Mouse (Mus musculus): ENCODE results near the gene Pdyn. TPM values are rescaled to one million over a fixed set of nuclear protein-coding genes. Genes with fewer than 3 reads are reported as not detected.

The Pdyn gene
- polyA plus RNA-seq, 1 experiment from 2014 or later: 0.14 TPM

- no peak for ATAC-seq (ENCODE audit: insufficient read depth, low FRiP score)
- H3K4me1 ChIP-seq (ENCODE audit: control insufficient read depth, insufficient read depth, low read length): no peaks in the 10 kb centered on the region
- H3K9ac ChIP-seq (ENCODE audit: low read length): no peak overlapping the region
- no peaks in the 10 kb centered on the region for H3K27me3 ChIP-seq (ENCODE audit: control insufficient read depth, insufficient read depth, low read length)
- no peaks in the 10 kb centered on the region for H3K9me3 ChIP-seq (replicated peaks; ENCODE audit: control insufficient read depth, low read length)
- no peak overlapping the region for H3K4me2 ChIP-seq (ENCODE audit: low read depth, low read length)
- no peaks in the 10 kb centered on the region for H3K36me3 ChIP-seq (ENCODE audit: control insufficient read depth, insufficient read depth, low read length)
- 64% methylated on average over 4 of the region's 4 CpGs for WGBS
- H3K4me3 ChIP-seq (replicated peaks; ENCODE audit: low read length): no peak overlapping the region
- H3K27ac ChIP-seq (ENCODE audit: low read length): no peak overlapping the region
These were observed 27.7 kb downstream of the Pdyn start for GRCm38 (mm10) chr2:129671911-129672310.

GRCm38 (mm10) chr2:129662484-129662883 is 37.2 kb downstream of the Pdyn start:
- Histone ChIP-seq H3K4me2 (ENCODE audit: low read depth, low read length) (no peak overlapping the region), H3K4me1 (ENCODE audit: control insufficient read depth, insufficient read depth, low read length) (no peaks in the 10 kb centered on the region), H3K4me3 (replicated peaks; ENCODE audit: low read length) (no peak overlapping the region), H3K27ac (ENCODE audit: low read length) (no peak overlapping the region), H3K9me3 (replicated peaks; ENCODE audit: control insufficient read depth, low read length) (no peaks in the 10 kb centered on the region), H3K9ac (ENCODE audit: low read length) (no peak overlapping the region), H3K27me3 (ENCODE audit: control insufficient read depth, insufficient read depth, low read length) (no peaks in the 10 kb centered on the region), H3K36me3 (ENCODE audit: control insufficient read depth, insufficient read depth, low read length) (no peaks in the 10 kb centered on the region)
- no peak for ATAC-seq (ENCODE audit: insufficient read depth, low FRiP score)
- WGBS: 69% methylated on average over 4 of the region's 4 CpGs

- H3K4me2 ChIP-seq (ENCODE audit: low read depth, low read length): no peak overlapping the region
- no peak overlapping the region for H3K9ac ChIP-seq (ENCODE audit: low read length)
- H3K36me3 ChIP-seq (ENCODE audit: control insufficient read depth, insufficient read depth, low read length): no peaks in the 10 kb centered on the region
- H3K9me3 ChIP-seq (replicated peaks; ENCODE audit: control insufficient read depth, low read length): no peaks in the 10 kb centered on the region
- H3K4me3 ChIP-seq (replicated peaks; ENCODE audit: low read length): no peak overlapping the region
- WGBS: 57% methylated on average over 6 of the region's 6 CpGs
- no peak overlapping the region for H3K27ac ChIP-seq (ENCODE audit: low read length)
- no peaks in the 10 kb centered on the region for H3K27me3 ChIP-seq (ENCODE audit: control insufficient read depth, insufficient read depth, low read length)
- no peak for ATAC-seq (ENCODE audit: insufficient read depth, low FRiP score)
- H3K4me1 ChIP-seq (ENCODE audit: control insufficient read depth, insufficient read depth, low read length): no peaks in the 10 kb centered on the region
These were observed 39.6 kb downstream of the Pdyn start for GRCm38 (mm10) chr2:129660020-129660419.

- WGBS: 86% methylated on average over 4 of the region's 4 CpGs
- H3K4me1 ChIP-seq (ENCODE audit: control insufficient read depth, insufficient read depth, low read length): no peaks in the 10 kb centered on the region
- no peaks in the 10 kb centered on the region for H3K27me3 ChIP-seq (ENCODE audit: control insufficient read depth, insufficient read depth, low read length)
- H3K4me2 ChIP-seq (ENCODE audit: low read depth, low read length): no peak overlapping the region
- no peak overlapping the region for H3K9ac ChIP-seq (ENCODE audit: low read length)
- H3K36me3 ChIP-seq (ENCODE audit: control insufficient read depth, insufficient read depth, low read length): no peaks in the 10 kb centered on the region
- no peak for ATAC-seq (ENCODE audit: insufficient read depth, low FRiP score)
- no peaks in the 10 kb centered on the region for H3K9me3 ChIP-seq (replicated peaks; ENCODE audit: control insufficient read depth, low read length)
- H3K27ac ChIP-seq (ENCODE audit: low read length): no peak overlapping the region
- H3K4me3 ChIP-seq (replicated peaks; ENCODE audit: low read length): no peak overlapping the region
These were observed 40.8 kb downstream of the Pdyn start for GRCm38 (mm10) chr2:129658796-129659195.

GRCm38 (mm10) chr2:129655033-129655432 is 44.6 kb downstream of the Pdyn start:
- H3K4me2 ChIP-seq (ENCODE audit: low read depth, low read length): no peak overlapping the region
- H3K27ac ChIP-seq (ENCODE audit: low read length): no peak overlapping the region
- no peak overlapping the region for H3K9ac ChIP-seq (ENCODE audit: low read length)
- no peaks in the 10 kb centered on the region for H3K36me3 ChIP-seq (ENCODE audit: control insufficient read depth, insufficient read depth, low read length)
- H3K27me3 ChIP-seq (ENCODE audit: control insufficient read depth, insufficient read depth, low read length): no peaks in the 10 kb centered on the region
- ATAC-seq (ENCODE audit: insufficient read depth, low FRiP score): no peak
- H3K4me1 ChIP-seq (ENCODE audit: control insufficient read depth, insufficient read depth, low read length): no peaks in the 10 kb centered on the region
- H3K9me3 ChIP-seq (replicated peaks; ENCODE audit: control insufficient read depth, low read length): no peaks in the 10 kb centered on the region
- no peak overlapping the region for H3K4me3 ChIP-seq (replicated peaks; ENCODE audit: low read length)
- WGBS: 91% methylated on average over 4 of the region's 4 CpGs

GRCm38 (mm10) chr2:129654233-129654950 is 45.3 kb downstream of the Pdyn start:
- no peak overlapping the region for H3K9ac ChIP-seq (ENCODE audit: low read length)
- H3K27ac ChIP-seq (ENCODE audit: low read length): no peak overlapping the region
- H3K4me3 ChIP-seq (replicated peaks; ENCODE audit: low read length): no peak overlapping the region
- H3K27me3 ChIP-seq (ENCODE audit: control insufficient read depth, insufficient read depth, low read length): no peaks in the 10 kb centered on the region
- H3K36me3 ChIP-seq (ENCODE audit: control insufficient read depth, insufficient read depth, low read length): no peaks in the 10 kb centered on the region
- no peaks in the 10 kb centered on the region for H3K4me1 ChIP-seq (ENCODE audit: control insufficient read depth, insufficient read depth, low read length)
- no peak overlapping the region for H3K4me2 ChIP-seq (ENCODE audit: low read depth, low read length)
- no peaks in the 10 kb centered on the region for H3K9me3 ChIP-seq (replicated peaks; ENCODE audit: control insufficient read depth, low read length)
- ATAC-seq (ENCODE audit: insufficient read depth, low FRiP score): no peak
- WGBS: 91% methylated on average over 4 of the region's 4 CpGs

- Histone ChIP-seq H3K9me3 (replicated peaks; ENCODE audit: control insufficient read depth, low read length) (no peaks in the 10 kb centered on the region), H3K27me3 (ENCODE audit: control insufficient read depth, insufficient read depth, low read length) (no peaks in the 10 kb centered on the region), H3K27ac (ENCODE audit: low read length) (no peak overlapping the region), H3K4me2 (ENCODE audit: low read depth, low read length) (no peak overlapping the region), H3K9ac (ENCODE audit: low read length) (no peak overlapping the region), H3K4me1 (ENCODE audit: control insufficient read depth, insufficient read depth, low read length) (no peaks in the 10 kb centered on the region), H3K36me3 (ENCODE audit: control insufficient read depth, insufficient read depth, low read length) (no peaks in the 10 kb centered on the region), H3K4me3 (replicated peaks; ENCODE audit: low read length) (no peak overlapping the region)
- no peak for ATAC-seq (ENCODE audit: insufficient read depth, low FRiP score)
- WGBS: 81% methylated on average over 2 of the region's 2 CpGs
These were observed 46.0 kb downstream of the Pdyn start for GRCm38 (mm10) chr2:129653632-129654031.

- Histone ChIP-seq H3K4me2 (ENCODE audit: low read depth, low read length) (no peak overlapping the region), H3K9me3 (replicated peaks; ENCODE audit: control insufficient read depth, low read length) (no peaks in the 10 kb centered on the region), H3K4me1 (ENCODE audit: control insufficient read depth, insufficient read depth, low read length) (no peaks in the 10 kb centered on the region), H3K9ac (ENCODE audit: low read length) (no peak overlapping the region), H3K27ac (ENCODE audit: low read length) (no peak overlapping the region), H3K36me3 (ENCODE audit: control insufficient read depth, insufficient read depth, low read length) (no peaks in the 10 kb centered on the region), H3K4me3 (replicated peaks; ENCODE audit: low read length) (no peak overlapping the region), H3K27me3 (ENCODE audit: control insufficient read depth, insufficient read depth, low read length) (no peaks in the 10 kb centered on the region)
- WGBS: 60% methylated on average over 4 of the region's 4 CpGs
- ATAC-seq (ENCODE audit: insufficient read depth, low FRiP score): no peak
These were observed 47.0 kb downstream of the Pdyn start for GRCm38 (mm10) chr2:129652616-129653015.
